Comparison of ENCODE assay signal across 10 mouse cellular contexts in the genomic region with DNA sequence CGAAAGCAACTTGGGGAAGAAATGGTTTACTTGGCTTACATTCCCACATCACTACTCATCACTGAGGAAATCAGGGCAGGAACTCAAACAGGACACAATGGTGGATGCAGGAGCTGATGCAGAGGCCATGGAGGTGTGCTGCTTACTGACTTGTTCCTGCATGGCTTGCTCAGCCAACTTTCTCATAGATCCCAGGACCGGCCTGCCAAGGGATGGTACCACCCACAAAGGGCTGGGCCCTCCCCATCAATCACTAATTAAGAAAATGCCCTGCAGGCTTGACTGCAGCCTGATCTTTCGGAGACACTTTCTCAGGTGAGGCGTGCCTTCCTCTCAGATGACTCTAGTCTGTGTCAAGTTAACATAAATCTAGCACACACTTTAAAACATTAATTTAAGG. TPM values are rescaled to one million over a fixed set of nuclear protein-coding genes. Genes with fewer than 3 reads are reported as not detected.
A peak's percentile ranks its signal among the peaks of the same experiment; 100 is the strongest.
DNase-seq lines count a peak whose midpoint lies in the region; ATAC-seq lines count a peak whose summit lies in the region.
"Had no signal": no experiment of that assay in that cellular context is flagged by ENCODE, and none has a peak within 500 bp of the region (broad histone marks: within the 10 kb centered on the region; RNA-seq: fewer than 3 reads in every experiment).

No protein-coding gene starts in this region.

- peak overlapping the region; percentile 78 for H3K4me2 ChIP-seq in lung, embryonic 15.5 days
- peak overlapping the region; percentile 97 for H3K4me2 ChIP-seq in liver, embryonic 15.5 days

- DNase-seq in cerebellum, adult 9-11 months = peak; percentile 40
- no peak for DNase-seq in cerebellum, adult 8-10 months
- DNase-seq in lung, postnatal 14 days = no peak
- peak; percentile 42 to 68 for DNase-seq in kidney, adult 8-10 months
- DNase-seq in yolk sac, embryonic 10.5 days (ENCODE audit: low spot score) = no peak
- no peak for DNase-seq in frontal cortex, postnatal 14 days (ENCODE audit: low spot score in 2 of 2)

- no peaks in the 10 kb centered on the region for H3K27me3 ChIP-seq in lung, embryonic 15.5 days
- H3K27me3 ChIP-seq in liver, embryonic 15.5 days = no peaks in the 10 kb centered on the region

- 80% methylated on average over 4 of the region's 4 CpGs for WGBS in lung, embryonic 15.5 days
- WGBS in liver, embryonic 15.5 days (ENCODE audit: insufficient replicate concordance) = 53% methylated on average over 4 of the region's 4 CpGs

- peaks cover 28% of the 10 kb centered on the region for H3K4me1 ChIP-seq in lung, embryonic 15.5 days
- H3K4me1 ChIP-seq in liver, embryonic 15.5 days (replicated peaks) = peaks cover 63% of the 10 kb centered on the region

- peaks cover 6% of the 10 kb centered on the region; the same call in 1 of the 2 replicates for H3K36me3 ChIP-seq in lung, embryonic 15.5 days
- peaks cover 35% of the 10 kb centered on the region for H3K36me3 ChIP-seq in liver, embryonic 15.5 days (replicated peaks)

- no peaks in the 10 kb centered on the region for H3K9me3 ChIP-seq in lung, embryonic 15.5 days
- H3K9me3 ChIP-seq in liver, embryonic 15.5 days (replicated peaks) = no peaks in the 10 kb centered on the region

- H3K4me3 ChIP-seq in lung, embryonic 15.5 days = peak overlapping the region; percentile 77; the same call in 1 of the 2 replicates
- H3K4me3 ChIP-seq in liver, embryonic 15.5 days (replicated peaks) = peak overlapping the region; percentile 96

- no peak overlapping the region for H3K9ac ChIP-seq in lung, embryonic 15.5 days
- H3K9ac ChIP-seq in liver, embryonic 15.5 days = peak overlapping the region; percentile 100

- ATAC-seq in lung, embryonic 15.5 days (ENCODE audit: borderline replicate concordance, extremely low read depth, low FRiP score, low TSS enrichment) = no peak
- ATAC-seq in liver, embryonic 15.5 days (ENCODE audit: insufficient read depth) = no peak

- no peak overlapping the region for H3K27ac ChIP-seq in lung, embryonic 15.5 days
- H3K27ac ChIP-seq in liver, embryonic 15.5 days (replicated peaks) = peak overlapping the region; percentile 99

RNA-seq across cellular contexts. Expression of gene Fbxo9, which starts 2.0 kb away (rescaled TPM):
- 41.6 and 46.8 TPM in 2 replicates for polyA plus RNA-seq in lung, embryonic 15.5 days (2015; fragmentation: Nextera tagmentation; extraction: Ambion mirVana)
- polyA plus RNA-seq in liver, embryonic 15.5 days (2015; fragmentation: Nextera tagmentation; extraction: Ambion mirVana) = 74.2 and 81.2 TPM in 2 replicates

RNA-seq across cellular contexts. Expression of gene Ick, which starts 2.2 kb away (rescaled TPM):
- polyA plus RNA-seq in lung, embryonic 15.5 days (2015; fragmentation: Nextera tagmentation; extraction: Ambion mirVana) = 17.5 and 19.1 TPM in 2 replicates
- polyA plus RNA-seq in liver, embryonic 15.5 days (2015; fragmentation: Nextera tagmentation; extraction: Ambion mirVana) = 4.6 TPM in 2 replicates

RNA-seq across cellular contexts. Expression of gene Gcm1, which starts 55.1 kb away (rescaled TPM):
- 0.31 and 0.36 TPM in 2 replicates for polyA plus RNA-seq in lung, embryonic 15.5 days (2015; fragmentation: Nextera tagmentation; extraction: Ambion mirVana)
- not detected in 2 replicates for polyA plus RNA-seq in liver, embryonic 15.5 days (2015; fragmentation: Nextera tagmentation; extraction: Ambion mirVana)
- polyA plus RNA-seq: C2C12; gonadal fat pad, adult 2 months had no signal

Comparison
In these comparisons a context has a peak if more than half of its experiments do, and no peak if none do; other contexts are left out.
1. DNase-seq: peak in cerebellum, adult 9-11 months (single experiment) and kidney, adult 8-10 months (2 of 2); none in cerebellum, adult 8-10 months (single experiment), lung, postnatal 14 days (single experiment), yolk sac, embryonic 10.5 days (single experiment) and frontal cortex, postnatal 14 days (0 of 2).